Mouse (Mus musculus) small intestine, adult 2 months (tissue): ENCODE measurements around the gene Plgrkt.

Experiments
- CTCF ChIP-seq: fragments of 200-500 bp; IDR thresholded peaks from 2 replicates; pipeline ENCODE4 v1.5.1; 2012; ENCODE audit warnings: low read depth, mild to moderate bottlenecking, control low read depth, inconsistent platforms, low read length, moderate library complexity, mixed read lengths; ENCODE audit not compliant: insufficient replicate concordance, insufficient read length; ENCODE audit errors: extremely low read depth
- POLR2A ChIP-seq: fragments of 200-500 bp; IDR thresholded peaks from 2 replicates; pipeline ENCODE4 v1.6.1; 2012; ENCODE audit warnings: low read depth, mild to moderate bottlenecking, control low read depth, inconsistent platforms, low read length, moderate library complexity

DNA sequence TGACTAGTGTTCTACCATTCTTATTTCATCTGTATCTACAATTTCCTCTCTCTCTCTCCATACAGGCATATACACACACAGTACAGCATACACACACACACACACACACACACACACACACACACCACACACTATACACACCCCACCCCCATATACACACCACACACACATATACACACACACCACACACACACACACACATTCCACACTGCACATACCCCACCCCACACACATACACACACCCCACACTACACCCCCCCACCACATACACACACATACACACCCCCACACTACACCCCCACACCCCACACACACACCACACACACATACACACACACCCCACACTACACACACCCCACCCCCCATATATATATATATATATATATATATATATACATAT, 22.3 kb downstream of the Plgrkt start:
- no peak for TF ChIP-seq CTCF
- TF ChIP-seq POLR2A: no peak
